Mouse (Mus musculus): ENCODE data around the gene Rbfox2. TPM values are rescaled to one million over a fixed set of nuclear protein-coding genes. Genes with fewer than 3 reads are reported as not detected.

Rbfox2 gene
- polyA plus RNA-seq, 1 experiment, result 253 TPM

DNA sequence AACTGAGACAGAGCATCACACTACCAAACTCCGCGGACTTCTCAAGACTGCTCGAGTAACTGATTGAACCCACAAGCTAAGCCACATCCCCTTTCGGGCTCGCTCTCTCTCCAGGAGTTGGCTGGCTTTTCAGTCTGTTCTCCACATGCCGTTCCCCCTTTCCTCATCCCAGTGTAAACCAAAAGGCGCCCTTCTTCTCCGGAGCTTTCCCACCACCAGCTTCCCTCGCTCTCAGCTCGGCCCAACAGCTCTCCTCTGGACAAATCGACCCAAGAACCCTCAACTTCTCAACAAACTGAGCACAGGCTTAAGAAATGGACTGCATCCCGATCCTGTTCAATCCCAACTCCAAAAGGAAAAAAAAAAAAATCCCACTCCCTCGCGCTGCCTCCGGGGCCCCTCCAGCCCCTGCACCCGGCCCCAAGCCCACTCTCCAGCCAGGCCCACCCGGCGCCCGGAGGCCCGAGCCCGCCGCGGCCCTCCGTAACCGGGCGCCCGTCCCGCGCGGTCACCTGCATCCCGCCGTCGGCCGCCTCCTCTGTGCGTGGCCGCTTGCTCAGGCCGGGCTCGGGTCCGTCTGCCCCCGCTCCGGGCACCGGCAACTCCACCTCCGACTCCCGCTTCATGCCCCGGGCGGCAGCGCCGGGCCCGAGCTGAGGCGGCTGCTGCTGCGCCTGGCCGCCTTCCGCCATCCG lies 805 bp downstream of the Rbfox2 start:
- Histone ChIP-seq H3K4me3 (ENCODE audit: insufficient read depth, low read length) (peak overlapping the region; percentile 98), H3K27ac (ENCODE audit: insufficient read depth, low read length) (peak overlapping the region; percentile 88), H3K4me1 (ENCODE audit: control insufficient read depth, insufficient read depth, low read length) (peaks cover 2% of the 10 kb centered on the region; the same call in 1 of the 2 replicates)
- TF ChIP-seq CTCF (IDR thresholded peaks at IDR 0.05; ENCODE audit: borderline replicate concordance, insufficient read depth, low read length) (no peak), POLR2A (IDR thresholded peaks at IDR 0.05; ENCODE audit: low read depth, low read length) (0 out of 2 replicates have a peak, but pooled peaks have one; percentile 42)

DNA sequence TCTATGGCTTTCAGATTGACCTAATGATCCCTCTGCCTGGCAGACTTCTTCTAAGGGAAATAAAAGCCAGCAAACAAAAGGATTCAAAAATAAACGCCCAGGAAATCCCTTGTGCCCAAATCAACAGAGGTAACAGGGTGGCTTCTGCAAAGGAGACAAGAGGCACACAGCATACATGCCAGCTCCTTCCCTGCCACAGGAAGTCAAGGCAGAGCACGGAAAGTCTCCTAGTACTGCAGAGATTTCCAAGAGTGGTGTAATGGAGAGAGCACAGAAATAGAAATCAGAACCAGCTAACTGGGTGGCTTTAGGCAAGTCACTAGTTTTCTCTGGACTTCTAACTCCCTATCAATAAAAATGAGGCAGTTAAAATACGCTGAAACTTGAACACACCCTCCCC lies 1.8 kb downstream of the Rbfox2 start:
- Histone ChIP-seq H3K4me3 (ENCODE audit: insufficient read depth, low read length) (peak overlapping the region; percentile 98), H3K27ac (ENCODE audit: insufficient read depth, low read length) (peak overlapping the region; percentile 88), H3K4me1 (ENCODE audit: control insufficient read depth, insufficient read depth, low read length) (peaks cover 2% of the 10 kb centered on the region; the same call in 1 of the 2 replicates)
- TF ChIP-seq POLR2A (IDR thresholded peaks at IDR 0.05; ENCODE audit: low read depth, low read length) (no peak), CTCF (IDR thresholded peaks at IDR 0.05; ENCODE audit: borderline replicate concordance, insufficient read depth, low read length) (no peak)

DNA sequence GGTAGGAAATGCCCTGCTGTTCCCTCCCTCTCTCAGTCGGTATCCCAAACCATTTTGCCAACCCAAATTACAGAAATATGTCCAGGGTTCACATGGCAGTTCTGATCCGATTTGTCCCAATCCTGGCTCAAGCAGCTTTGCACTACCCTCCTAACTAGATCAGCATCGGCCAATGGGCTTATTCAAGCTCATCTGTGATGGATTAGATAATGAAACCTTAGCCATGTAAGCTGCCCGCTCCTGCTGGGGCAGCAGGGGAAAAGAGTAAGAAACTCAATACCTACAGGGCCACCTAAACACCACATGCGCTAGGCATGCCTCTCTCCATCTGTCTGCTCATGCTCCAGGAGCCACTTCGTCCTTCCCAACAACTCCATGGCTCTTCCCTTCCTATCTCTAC lies 5.7 kb downstream of the Rbfox2 start:
- Histone ChIP-seq H3K4me3 (ENCODE audit: insufficient read depth, low read length) (no peak overlapping the region), H3K27ac (ENCODE audit: insufficient read depth, low read length) (no peak overlapping the region), H3K4me1 (ENCODE audit: control insufficient read depth, insufficient read depth, low read length) (peaks cover 11% of the 10 kb centered on the region)
- TF ChIP-seq CTCF (IDR thresholded peaks at IDR 0.05; ENCODE audit: borderline replicate concordance, insufficient read depth, low read length), result no peak
- TF ChIP-seq POLR2A (IDR thresholded peaks at IDR 0.05; ENCODE audit: low read depth, low read length), result no peak

DNA sequence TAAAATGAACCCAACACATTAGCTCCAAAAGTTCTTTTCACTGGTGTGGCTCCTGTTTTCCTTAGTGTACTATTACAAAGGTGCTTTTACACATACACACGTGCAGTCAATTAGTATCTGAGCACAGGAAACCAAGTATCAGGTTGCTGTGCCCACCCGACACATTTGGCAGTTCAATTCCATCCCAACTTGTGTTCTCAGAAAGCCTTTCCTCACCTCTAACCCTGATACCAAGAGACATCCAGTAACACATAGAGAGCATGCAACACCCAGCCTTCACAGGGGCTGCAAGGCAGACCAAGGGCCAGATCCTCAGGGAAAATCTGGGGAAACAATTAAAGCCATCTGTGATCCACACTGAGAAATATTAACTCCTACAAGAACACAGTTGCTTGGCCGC lies 8.2 kb downstream of the Rbfox2 start:
- TF ChIP-seq CTCF (IDR thresholded peaks at IDR 0.05; ENCODE audit: borderline replicate concordance, insufficient read depth, low read length), result no peak
- no peak for TF ChIP-seq POLR2A (IDR thresholded peaks at IDR 0.05; ENCODE audit: low read depth, low read length)
- Histone ChIP-seq H3K4me3 (ENCODE audit: insufficient read depth, low read length) (no peak overlapping the region), H3K4me1 (ENCODE audit: control insufficient read depth, insufficient read depth, low read length) (peaks cover 11% of the 10 kb centered on the region), H3K27ac (ENCODE audit: insufficient read depth, low read length) (no peak overlapping the region)

DNA sequence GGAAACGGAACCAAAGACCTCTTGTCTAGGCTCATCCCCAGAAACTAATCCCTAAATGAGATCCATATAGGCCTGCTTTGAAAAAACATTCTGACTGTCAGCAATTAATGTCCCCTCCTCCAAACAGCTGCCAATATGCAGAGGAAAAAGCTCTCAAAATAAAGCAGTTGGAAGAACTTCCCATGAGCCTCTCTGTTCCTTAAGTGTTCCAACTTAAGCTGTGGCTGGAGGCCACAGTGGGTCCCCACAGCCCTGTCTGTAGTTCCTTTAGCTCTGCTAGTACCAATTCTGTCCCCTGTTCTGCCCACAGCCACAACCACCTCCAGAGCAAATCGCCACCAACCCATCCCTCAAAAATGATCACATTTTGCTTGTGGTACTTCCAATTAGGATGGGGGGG lies 10.2 kb downstream of the Rbfox2 start:
- no peak overlapping the region for H3K27ac ChIP-seq (ENCODE audit: insufficient read depth, low read length)
- H3K4me3 ChIP-seq (ENCODE audit: insufficient read depth, low read length), result no peak overlapping the region
- peaks cover 14% of the 10 kb centered on the region for H3K4me1 ChIP-seq (ENCODE audit: control insufficient read depth, insufficient read depth, low read length)
- TF ChIP-seq CTCF (IDR thresholded peaks at IDR 0.05; ENCODE audit: borderline replicate concordance, insufficient read depth, low read length) (no peak), POLR2A (IDR thresholded peaks at IDR 0.05; ENCODE audit: low read depth, low read length) (no peak)

DNA sequence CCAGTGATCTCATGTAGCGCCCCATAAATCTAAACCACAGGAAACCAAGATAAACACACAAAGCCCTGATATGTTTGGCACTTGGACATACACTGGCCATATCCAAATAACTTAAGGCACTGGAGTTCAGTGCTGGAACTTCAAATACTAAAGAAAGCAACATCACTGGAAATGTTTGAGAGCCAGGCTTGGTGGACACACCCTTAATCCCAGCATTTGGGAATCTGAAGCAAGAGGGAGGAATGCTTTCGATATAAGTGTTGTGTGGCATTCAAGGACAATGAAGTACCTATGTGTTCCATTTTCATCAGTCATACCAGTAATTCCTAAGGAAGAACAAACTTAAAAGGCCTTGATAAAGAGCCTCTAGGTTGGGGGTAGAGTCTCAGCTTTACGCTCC lies 13.3 kb downstream of the Rbfox2 start:
- peaks cover 12% of the 10 kb centered on the region for H3K4me1 ChIP-seq (ENCODE audit: control insufficient read depth, insufficient read depth, low read length)
- no peak for TF ChIP-seq POLR2A (IDR thresholded peaks at IDR 0.05; ENCODE audit: low read depth, low read length)
- no peak for TF ChIP-seq CTCF (IDR thresholded peaks at IDR 0.05; ENCODE audit: borderline replicate concordance, insufficient read depth, low read length)
- H3K27ac ChIP-seq (ENCODE audit: insufficient read depth, low read length), result no peak overlapping the region
- H3K4me3 ChIP-seq (ENCODE audit: insufficient read depth, low read length), result no peak overlapping the region

DNA sequence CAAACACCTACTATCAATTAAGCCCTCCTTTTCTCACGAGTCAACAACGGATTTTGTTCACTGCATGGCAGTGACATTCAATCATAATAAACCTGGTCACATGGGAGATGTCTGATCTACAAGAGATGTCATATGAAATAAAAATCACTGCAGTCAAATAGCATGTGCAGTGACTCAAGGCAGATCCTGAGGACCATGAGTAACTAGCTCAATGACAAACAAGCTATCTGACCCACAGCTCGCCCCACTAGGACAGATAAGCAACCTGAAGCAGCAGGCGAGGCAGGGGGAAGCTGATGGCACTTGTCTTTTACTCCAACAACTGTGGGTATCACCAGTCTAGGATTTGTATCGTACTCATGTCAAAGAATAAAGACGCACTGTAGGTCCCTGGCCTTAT lies 14.4 kb downstream of the Rbfox2 start:
- TF ChIP-seq CTCF (IDR thresholded peaks at IDR 0.05; ENCODE audit: borderline replicate concordance, insufficient read depth, low read length) (no peak), POLR2A (IDR thresholded peaks at IDR 0.05; ENCODE audit: low read depth, low read length) (no peak)
- Histone ChIP-seq H3K4me1 (ENCODE audit: control insufficient read depth, insufficient read depth, low read length) (peaks cover 7% of the 10 kb centered on the region; the same call in 1 of the 2 replicates), H3K4me3 (ENCODE audit: insufficient read depth, low read length) (no peak overlapping the region), H3K27ac (ENCODE audit: insufficient read depth, low read length) (no peak overlapping the region)

DNA sequence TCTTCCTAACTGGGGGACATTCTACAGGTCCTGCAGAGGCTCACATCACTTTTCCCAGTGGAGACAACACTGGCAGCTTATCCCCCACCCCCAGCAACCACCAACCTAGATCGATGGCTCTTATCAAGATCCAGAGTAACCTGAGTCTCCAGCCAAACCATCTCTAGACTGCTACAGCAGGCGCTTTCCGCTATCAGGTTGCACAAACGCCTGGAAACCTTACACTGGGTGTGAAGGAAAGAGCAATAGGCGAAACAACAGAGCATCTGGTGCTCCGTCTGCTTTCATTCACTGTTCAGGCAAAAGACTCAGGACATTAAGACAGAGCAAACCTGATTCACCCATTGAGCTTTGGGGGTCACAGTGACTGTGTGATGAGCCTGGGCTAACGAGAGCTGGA lies 15.3 kb downstream of the Rbfox2 start:
- peaks cover 5% of the 10 kb centered on the region; the same call in 1 of the 2 replicates for H3K4me1 ChIP-seq (ENCODE audit: control insufficient read depth, insufficient read depth, low read length)
- H3K27ac ChIP-seq (ENCODE audit: insufficient read depth, low read length), result no peak overlapping the region
- H3K4me3 ChIP-seq (ENCODE audit: insufficient read depth, low read length), result no peak overlapping the region
- TF ChIP-seq POLR2A (IDR thresholded peaks at IDR 0.05; ENCODE audit: low read depth, low read length) (no peak), CTCF (IDR thresholded peaks at IDR 0.05; ENCODE audit: borderline replicate concordance, insufficient read depth, low read length) (no peak)

DNA sequence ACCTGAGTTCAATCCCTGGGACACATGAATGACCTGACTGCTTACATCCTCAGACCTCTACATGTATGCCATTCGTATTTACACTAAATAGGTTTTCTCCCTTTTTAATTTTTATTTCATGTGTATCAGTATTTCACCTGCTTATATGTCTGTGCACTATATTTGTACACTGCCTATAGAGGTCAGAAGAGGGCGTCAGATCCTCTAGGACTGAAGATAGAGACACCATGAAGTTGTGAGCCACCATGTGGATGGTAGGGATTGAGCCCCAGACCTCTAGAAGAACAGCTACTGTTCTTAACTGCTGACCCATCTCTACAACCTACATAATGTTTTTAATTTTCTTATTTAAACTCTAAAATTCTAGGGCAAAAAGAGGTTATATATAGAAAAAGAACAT lies 16.5 kb downstream of the Rbfox2 start:
- TF ChIP-seq CTCF (IDR thresholded peaks at IDR 0.05; ENCODE audit: borderline replicate concordance, insufficient read depth, low read length) (no peak), POLR2A (IDR thresholded peaks at IDR 0.05; ENCODE audit: low read depth, low read length) (no peak)
- Histone ChIP-seq H3K4me1 (ENCODE audit: control insufficient read depth, insufficient read depth, low read length) (peaks cover 5% of the 10 kb centered on the region; the same call in 1 of the 2 replicates), H3K4me3 (ENCODE audit: insufficient read depth, low read length) (no peak overlapping the region), H3K27ac (ENCODE audit: insufficient read depth, low read length) (no peak overlapping the region)

DNA sequence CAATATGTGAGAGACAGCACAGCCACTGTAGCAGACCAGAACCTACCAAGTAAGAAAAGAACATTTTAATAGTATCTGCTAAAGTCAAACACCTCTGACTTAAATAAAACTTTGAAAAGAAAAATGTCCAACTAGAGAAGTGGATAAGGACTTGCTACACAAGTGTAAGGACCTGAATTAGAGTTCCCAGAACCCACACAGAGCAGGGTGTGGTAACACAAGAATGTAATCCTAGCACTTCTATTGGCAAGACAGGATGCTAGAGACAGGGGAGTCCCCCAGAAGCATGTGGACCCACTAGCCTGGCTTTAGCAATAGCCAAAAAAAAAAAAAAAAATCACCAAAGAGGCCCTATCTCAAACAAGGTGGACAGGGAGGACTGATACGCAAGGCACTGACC lies 26.7 kb downstream of the Rbfox2 start:
- no peak for TF ChIP-seq CTCF (IDR thresholded peaks at IDR 0.05; ENCODE audit: borderline replicate concordance, insufficient read depth, low read length)
- no peak for TF ChIP-seq POLR2A (IDR thresholded peaks at IDR 0.05; ENCODE audit: low read depth, low read length)
- peaks cover 20% of the 10 kb centered on the region for H3K4me1 ChIP-seq (ENCODE audit: control insufficient read depth, insufficient read depth, low read length)
- no peak overlapping the region for H3K27ac ChIP-seq (ENCODE audit: insufficient read depth, low read length)
- no peak overlapping the region for H3K4me3 ChIP-seq (ENCODE audit: insufficient read depth, low read length)
